ENCODE assay signal across 28 mouse cellular contexts in the genomic region with DNA sequence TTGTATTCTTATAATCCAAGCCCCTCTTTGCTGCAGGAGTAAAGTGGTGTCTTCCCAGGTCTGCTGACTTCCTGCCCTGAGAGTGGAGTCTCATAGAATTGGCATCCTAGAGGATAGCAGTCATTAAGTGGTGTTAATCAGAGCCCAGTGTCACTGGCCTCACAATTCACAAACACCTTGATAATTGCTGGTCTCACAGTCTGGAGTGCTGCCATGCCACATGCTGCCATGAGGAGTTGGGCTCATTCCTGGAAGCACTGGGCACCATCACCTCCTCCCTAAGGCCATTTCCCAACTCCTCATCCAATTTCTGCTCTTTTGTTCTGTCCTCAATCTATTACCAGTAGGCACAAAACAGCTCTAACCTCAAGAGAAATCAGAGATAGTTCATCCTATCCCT. TPM values are rescaled to one million over a fixed set of nuclear protein-coding genes. Genes with fewer than 3 reads are reported as not detected.
DNase-seq lines count a peak whose midpoint lies in the region; ATAC-seq and TF ChIP-seq lines count a peak whose summit lies in the region.
"Had no signal": no experiment of that assay in that cellular context is flagged by ENCODE, and none has a peak within 500 bp of the region (broad histone marks: within the 10 kb centered on the region; RNA-seq: fewer than 3 reads in every experiment).

No protein-coding gene starts in this region.

- peak overlapping the region; percentile 99; the same call in 1 of the 2 replicates for H3K27ac ChIP-seq in gastrocnemius, adult 2 months
- H3K27ac ChIP-seq: embryonic facial prominence, embryonic 13.5 days; forebrain, embryonic 10.5 days; forebrain, embryonic 15.5 days; hindbrain, embryonic 13.5 days; kidney, postnatal 0 days; limb, embryonic 10.5 days; limb, embryonic 15.5 days; liver, embryonic 13.5 days; neural tube, embryonic 15.5 days; stomach, embryonic 15.5 days had no signal

- ATAC-seq in megakaryocyte, adult 5-6 weeks (ENCODE audit: poor library complexity, severe bottlenecking), result no peak
- ATAC-seq: forebrain, embryonic 15.5 days; intestine, embryonic 16.5 days; lung, postnatal 0 days had no signal

- peaks cover 48% of the 10 kb centered on the region for H3K36me3 ChIP-seq in megakaryocyte, embryonic 14.5 days (replicated peaks; ENCODE audit: low read length)

- H3K4me1 ChIP-seq in megakaryocyte, embryonic 14.5 days, result peaks cover 80% of the 10 kb centered on the region

- no peaks in the 10 kb centered on the region for H3K9me3 ChIP-seq in megakaryocyte, embryonic 14.5 days
- H3K9me3 ChIP-seq: embryonic facial prominence, embryonic 13.5 days; forebrain, embryonic 10.5 days; forebrain, embryonic 15.5 days; hindbrain, embryonic 13.5 days; limb, embryonic 10.5 days; limb, embryonic 15.5 days; liver, embryonic 13.5 days; neural tube, embryonic 15.5 days; stomach, embryonic 15.5 days had no signal

- intact Hi-C loops in gastrocnemius, adult 2 months (cut with DNase I), result loop anchor here (5.0 kb wide), 1 partner anchor 57 kb away; a partner anchor contains a TSS
- intact Hi-C loops in gastrocnemius, postnatal 14 days (cut with DNase I; ENCODE audit: low total_unique reads), result no loop called here
- intact Hi-C loops in heart, postnatal 14 days (cut with DNase I), result no loop called here

- no peak for DNase-seq in gastrocnemius, adult 2 months
- no peak for DNase-seq in gastrocnemius, postnatal 14 days
- peak; percentile 38 to 46 for DNase-seq in heart, postnatal 14 days
- no peak for DNase-seq in frontal cortex, adult 2 months (ENCODE audit: extremely low spot score in 1 of 2, low spot score in 1 of 2)
- DNase-seq: adrenal gland, adult 8-10 months; B cell, adult 2 months; kidney, adult 8-10 months; kidney, postnatal 4 days; layer of hippocampus, postnatal 36 days; liver, embryonic 13.5 days; lung, adult 18-20 months; lung, postnatal 4 days; midbrain, embryonic 14.5 days; retina, postnatal 1 day; right cerebral cortex, postnatal 25 days had no signal

- H3K4me3 ChIP-seq in gastrocnemius, adult 2 months, result no peak overlapping the region
- peak overlapping the region; percentile 69 for H3K4me3 ChIP-seq in megakaryocyte, embryonic 14.5 days (replicated peaks)
- H3K4me3 ChIP-seq: embryonic facial prominence, embryonic 13.5 days; hindbrain, embryonic 13.5 days; liver, embryonic 13.5 days; neural tube, embryonic 15.5 days; stomach, embryonic 15.5 days had no signal

- TF ChIP-seq CTCF in gastrocnemius, adult 2 months (IDR thresholded peaks at IDR 0.05), result no peak

- no peaks in the 10 kb centered on the region for H3K27me3 ChIP-seq in megakaryocyte, embryonic 14.5 days (replicated peaks)
- H3K27me3 ChIP-seq: embryonic facial prominence, embryonic 13.5 days; forebrain, embryonic 15.5 days; hindbrain, embryonic 13.5 days; limb, embryonic 15.5 days; liver, embryonic 13.5 days; neural tube, embryonic 15.5 days; stomach, embryonic 15.5 days had no signal

RNA-seq across cellular contexts. Expression of a gene that starts 2.1 kb away (rescaled TPM):
- total RNA-seq in gastrocnemius, adult 2 months (2021), result 10 to 100 TPM; 45.9 to 49.7 TPM
- 10 to 100 TPM; 43.8 to 47.2 TPM for total RNA-seq in gastrocnemius, postnatal 14 days (2021)
- 36.8 and 115 TPM in 2 replicates for polyA plus RNA-seq in megakaryocyte, embryonic 14.5 days (2012; ENCODE audit: insufficient read depth, low replicate concordance)
- total RNA-seq in megakaryocyte, adult 5-6 weeks (2015), result 53.1 and 60.1 TPM in 2 replicates
- total RNA-seq in megakaryocyte, adult 5-6 weeks (2017), result 46.6 and 60.7 TPM in 2 replicates
- 10 to 100 TPM; 56.5 to 56.6 TPM for total RNA-seq in heart, postnatal 14 days (2021)
- polyA plus RNA-seq in frontal cortex, adult 2 months (2012; rRNA removed), result 49.6 and 52.8 TPM in 2 replicates

RNA-seq across cellular contexts. Expression of a gene that starts 42.5 kb away (rescaled TPM):
- 1 to 10 TPM; 8.3 to 9.9 TPM for total RNA-seq in gastrocnemius, adult 2 months (2021)
- total RNA-seq in gastrocnemius, postnatal 14 days (2021), result 1 to 10 TPM; 8.3 to 9.9 TPM
- polyA plus RNA-seq in megakaryocyte, embryonic 14.5 days (2012; ENCODE audit: insufficient read depth, low replicate concordance), result 2.9 and 7.8 TPM in 2 replicates
- 24.4 and 28.4 TPM in 2 replicates for total RNA-seq in megakaryocyte, adult 5-6 weeks (2015)
- 77.8 and 95.8 TPM in 2 replicates for total RNA-seq in megakaryocyte, adult 5-6 weeks (2017)
- total RNA-seq in heart, postnatal 14 days (2021), result 10 to 100 TPM; 15.2 to 16.0 TPM
- 33.6 and 37.0 TPM in 2 replicates for polyA plus RNA-seq in frontal cortex, adult 2 months (2012; rRNA removed)

RNA-seq across cellular contexts. Expression of a gene that starts 57.8 kb away (rescaled TPM):
- total RNA-seq in gastrocnemius, adult 2 months (2021), result 1 to 10 TPM; 5.8 to 7.4 TPM
- total RNA-seq in gastrocnemius, postnatal 14 days (2021), result 10 to 100 TPM; 12.2 to 13.8 TPM
- 17.6 and 46.0 TPM in 2 replicates for polyA plus RNA-seq in megakaryocyte, embryonic 14.5 days (2012; ENCODE audit: insufficient read depth, low replicate concordance)
- 25.4 and 27.1 TPM in 2 replicates for total RNA-seq in megakaryocyte, adult 5-6 weeks (2015)
- total RNA-seq in megakaryocyte, adult 5-6 weeks (2017), result 42.3 and 49.8 TPM in 2 replicates
- 10 to 100 TPM; 13.6 to 15.0 TPM for total RNA-seq in heart, postnatal 14 days (2021)
- 9.8 TPM in 2 replicates for polyA plus RNA-seq in frontal cortex, adult 2 months (2012; rRNA removed)

Comparison
In these comparisons a context has a peak if more than half of its experiments do, and no peak if none do; other contexts are left out.
1. DNase-seq: peak in heart, postnatal 14 days (2 of 2); none in gastrocnemius, adult 2 months (single experiment), gastrocnemius, postnatal 14 days (single experiment) and frontal cortex, adult 2 months (0 of 2).